Mouse (Mus musculus): Measurements from ENCODE around the gene Mthfd1l.

- TF ChIP-seq CTCF (IDR thresholded peaks at IDR 0.05; ENCODE audit: low read depth, low read length) (no peak), POLR2AphosphoS5 (IDR thresholded peaks at IDR 0.05; ENCODE audit: insufficient replicate concordance, low read depth, low read length) (no peak), TAL1 (conservative IDR thresholded peaks at IDR 0.05; ENCODE audit: low read depth, low read length) (no peak), GATA1 (IDR thresholded peaks at IDR 0.05; ENCODE audit: borderline replicate concordance, low read length) (no peak)
Measured at GRCm38 (mm10) chr10:4162049-4162448, 189.1 kb downstream of the Mthfd1l start.
